Mouse (Mus musculus) cerebellum, postnatal 14 days (tissue): ENCODE results near the gene Rxfp4.

ENCODE experiments used
- DNase-seq, 2 experiments: peaks; one replicate each; pipeline ENCODE4 v3.0.0; 2021; ENCODE audit warnings: mixed read lengths in 2 of 2

The Rxfp4 gene

DNA sequence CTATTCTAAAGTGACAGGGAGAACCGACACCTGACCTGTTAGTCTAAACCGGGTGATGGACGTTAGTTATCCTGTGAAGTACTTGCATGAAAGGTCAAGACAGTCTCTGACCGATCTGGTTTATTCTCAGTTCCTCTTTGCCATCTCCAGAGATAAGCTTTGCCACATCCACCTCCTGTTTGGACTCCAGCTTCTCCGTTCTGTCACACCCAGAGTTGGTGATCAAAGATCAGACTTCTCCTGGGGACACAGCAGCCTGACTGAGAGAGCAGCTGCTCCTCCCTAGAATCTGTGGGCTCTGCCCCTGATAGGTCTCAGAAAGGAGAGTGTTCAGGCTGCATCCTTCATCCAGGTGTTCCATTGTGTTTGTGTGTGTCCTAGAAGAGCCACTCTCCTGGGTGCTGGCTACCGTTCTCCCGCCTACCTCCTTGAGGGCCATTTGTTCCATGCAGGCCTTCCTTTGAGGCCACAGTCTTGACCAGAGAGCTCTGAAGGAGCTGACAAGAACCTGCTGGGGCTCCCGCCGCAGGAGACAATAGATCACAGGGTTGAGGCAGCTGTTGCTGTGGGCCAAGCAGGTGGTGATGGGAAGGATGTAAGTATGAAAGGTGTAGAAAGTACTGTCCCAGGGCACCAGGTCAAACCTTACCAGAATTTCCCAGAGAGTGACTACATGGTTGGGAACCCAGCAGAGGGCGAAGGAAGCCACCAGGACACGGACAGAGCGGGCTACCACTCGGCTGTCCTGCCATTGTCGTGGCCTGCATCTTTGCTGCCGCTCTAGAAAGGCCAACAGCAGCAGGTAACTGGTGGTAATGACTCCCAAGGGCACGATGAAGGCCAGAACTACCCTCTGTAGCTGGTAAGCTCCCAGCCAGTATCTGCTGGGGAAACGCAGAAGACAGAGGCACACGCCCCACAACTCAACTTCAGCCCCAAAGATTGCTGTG lies 998 bp downstream of the Rxfp4 start:
- DNase-seq = no peak

DNA sequence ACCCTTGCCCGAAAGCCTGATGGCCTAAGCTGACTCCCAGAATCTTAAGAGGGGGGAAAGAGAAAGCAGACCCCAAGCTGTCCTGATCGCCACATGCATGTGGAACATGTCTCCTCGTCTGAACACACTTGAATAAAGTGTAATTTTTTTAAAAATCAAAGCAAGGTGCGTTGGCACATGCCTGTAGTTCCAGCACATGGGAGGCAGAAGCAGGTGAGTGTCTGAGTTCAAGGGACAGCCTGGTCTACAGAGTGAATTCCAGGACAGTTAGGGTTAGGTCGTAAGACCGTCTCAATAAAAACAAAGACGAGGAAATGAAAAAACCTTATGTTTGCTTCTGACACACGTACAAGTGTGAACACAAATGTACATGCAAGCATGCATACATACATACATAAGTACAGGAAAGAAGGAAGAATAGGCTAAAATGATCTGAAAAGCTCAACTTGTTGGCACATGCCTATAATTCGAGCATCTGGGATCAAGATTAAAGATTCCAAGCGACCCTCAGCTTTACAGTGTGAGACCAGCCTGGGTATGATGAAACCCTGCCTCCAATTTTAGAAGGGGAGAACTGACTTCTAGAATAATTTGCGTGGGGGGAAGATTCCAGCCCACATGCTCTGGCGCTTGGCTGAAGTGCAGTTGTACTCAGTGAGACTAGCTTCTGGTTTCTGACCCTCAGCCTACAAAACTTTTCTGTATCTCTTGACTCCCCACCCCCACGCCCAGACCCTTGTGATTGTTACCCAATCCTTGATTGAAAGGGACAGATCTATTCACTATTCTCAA lies 2.0 kb downstream of the Rxfp4 start:
- DNase-seq = no peak

GRCm38 (mm10) chr3:88649967-88650366 lies 3.0 kb downstream of the Rxfp4 start:
- no peak for DNase-seq

GRCm38 (mm10) chr3:88649186-88649585 lies 3.8 kb downstream of the Rxfp4 start:
- no peak for DNase-seq

DNA sequence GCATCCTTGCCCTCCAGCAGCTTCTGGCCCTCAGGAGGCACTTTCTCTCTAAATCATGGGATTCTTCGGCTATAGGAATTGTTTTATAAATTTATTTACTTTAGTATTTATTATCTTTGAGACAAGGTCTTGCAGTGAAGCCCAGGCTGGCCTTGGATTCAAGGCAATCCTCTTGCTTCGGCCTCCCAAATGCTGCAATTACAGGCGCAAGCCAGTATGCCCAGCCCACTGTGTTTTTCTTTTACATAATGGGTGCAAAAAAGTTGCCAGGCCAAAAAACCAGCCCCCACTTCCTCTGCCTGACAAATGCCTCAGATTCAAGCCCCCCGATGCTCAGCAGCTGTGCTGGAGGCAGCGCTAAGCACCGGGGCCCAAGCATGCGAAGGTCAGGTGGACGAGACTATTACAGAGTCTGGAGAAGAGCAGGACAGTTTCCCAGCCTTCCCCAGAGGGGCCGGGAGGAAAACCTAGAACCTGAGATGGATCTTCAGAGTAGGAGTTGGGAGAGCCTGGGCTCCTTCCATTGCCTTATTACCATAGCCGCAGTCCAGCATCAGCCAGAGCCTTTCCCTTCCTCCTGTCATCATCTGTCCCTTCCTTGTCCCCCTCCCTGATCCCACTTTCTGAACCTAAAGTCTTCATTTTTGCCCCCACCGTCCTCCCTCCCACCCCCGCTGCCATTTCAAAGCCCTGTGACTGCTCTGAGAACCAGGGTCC lies 4.3 kb downstream of the Rxfp4 start:
- DNase-seq = no peak

DNA sequence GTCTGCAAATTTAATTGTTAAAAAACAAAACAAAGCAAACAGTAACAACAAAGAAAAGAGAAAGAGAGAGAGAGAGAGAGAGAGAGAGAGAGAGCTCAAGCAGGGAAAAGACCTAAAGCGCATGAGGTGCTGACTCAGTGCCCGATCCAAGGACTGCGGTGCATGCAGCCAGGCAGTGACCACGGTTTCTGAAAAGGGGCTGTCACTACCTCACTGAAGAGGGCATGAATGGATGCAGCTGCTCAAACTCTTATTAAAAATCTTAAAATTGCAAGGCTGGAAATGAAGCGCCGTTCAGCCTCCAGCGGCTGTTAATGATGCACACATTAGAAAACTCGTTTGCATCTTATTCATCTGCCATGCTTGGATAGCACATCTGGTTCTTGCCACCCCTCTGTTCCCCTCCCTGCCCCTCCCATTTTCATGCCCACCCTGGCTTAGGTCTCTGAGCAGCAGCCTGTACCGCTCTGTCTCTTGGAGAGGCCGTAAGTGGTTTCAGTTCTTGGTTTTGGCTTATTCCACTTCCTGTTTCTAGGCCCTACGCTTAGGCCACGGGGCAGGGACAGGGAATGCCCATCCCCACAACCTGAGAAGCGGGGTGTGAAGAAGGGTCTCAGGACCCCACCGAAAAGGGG lies 5.0 kb downstream of the Rxfp4 start:
- no peak for DNase-seq

GRCm38 (mm10) chr3:88647076-88647475 lies 5.9 kb downstream of the Rxfp4 start:
- DNase-seq = no peak

DNA sequence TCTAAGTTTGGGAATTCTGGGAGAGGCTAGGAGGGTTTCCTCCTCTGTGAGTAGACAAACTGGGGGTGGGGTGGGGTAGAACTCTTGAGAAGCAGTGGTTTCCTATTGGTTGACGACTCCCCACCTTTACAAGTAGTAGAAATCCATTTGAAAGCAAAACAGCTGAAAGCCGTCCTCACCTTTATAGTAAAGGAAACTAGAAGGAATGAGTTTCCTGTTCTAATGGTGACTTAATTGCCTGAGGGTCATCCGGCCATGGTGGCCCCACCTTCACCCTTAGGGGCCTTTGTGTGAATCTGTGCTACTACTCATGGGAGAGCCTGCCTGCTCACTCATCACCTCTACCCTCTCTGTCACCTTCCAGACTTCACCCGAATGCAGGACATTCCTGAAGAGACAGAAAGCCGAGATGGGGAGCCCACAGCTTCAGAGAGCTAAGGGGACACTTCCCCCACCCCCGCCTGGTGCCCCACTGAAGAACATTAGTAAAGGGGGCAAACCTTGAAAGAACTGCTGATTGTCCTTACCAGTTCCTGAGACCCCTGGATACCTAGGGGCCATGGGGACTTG lies 6.4 kb downstream of the Rxfp4 start:
- no peak for DNase-seq

GRCm38 (mm10) chr3:88645937-88646336 lies 7.0 kb downstream of the Rxfp4 start:
- DNase-seq = no peak

DNA sequence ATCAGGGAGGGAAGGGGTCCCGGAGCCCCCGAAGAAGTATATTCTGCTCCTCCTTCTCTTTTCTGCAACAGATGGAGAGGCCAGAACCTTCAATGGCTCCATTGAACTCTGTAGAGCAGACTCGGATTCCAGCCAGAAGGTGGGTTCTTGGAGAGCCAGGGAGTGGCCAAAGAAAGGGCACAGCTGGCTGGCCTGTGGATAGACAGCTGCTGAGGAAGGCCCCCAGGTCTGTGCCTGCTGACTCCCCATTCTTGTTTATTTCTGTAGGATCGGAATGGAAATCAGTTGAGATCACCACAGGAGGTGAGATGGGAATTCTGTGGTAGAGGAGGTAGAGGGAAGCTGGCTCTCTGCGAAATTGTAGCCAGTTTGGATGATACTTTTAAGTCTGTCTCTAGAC lies 9.9 kb downstream of the Rxfp4 start:
- no peak for DNase-seq

GRCm38 (mm10) chr3:88640676-88641075 lies 12.3 kb downstream of the Rxfp4 start:
- DNase-seq = peak; percentile 78 to 87

- no peak for DNase-seq
Observed at GRCm38 (mm10) chr3:88639239-88639638, 13.7 kb downstream of the Rxfp4 start.

DNA sequence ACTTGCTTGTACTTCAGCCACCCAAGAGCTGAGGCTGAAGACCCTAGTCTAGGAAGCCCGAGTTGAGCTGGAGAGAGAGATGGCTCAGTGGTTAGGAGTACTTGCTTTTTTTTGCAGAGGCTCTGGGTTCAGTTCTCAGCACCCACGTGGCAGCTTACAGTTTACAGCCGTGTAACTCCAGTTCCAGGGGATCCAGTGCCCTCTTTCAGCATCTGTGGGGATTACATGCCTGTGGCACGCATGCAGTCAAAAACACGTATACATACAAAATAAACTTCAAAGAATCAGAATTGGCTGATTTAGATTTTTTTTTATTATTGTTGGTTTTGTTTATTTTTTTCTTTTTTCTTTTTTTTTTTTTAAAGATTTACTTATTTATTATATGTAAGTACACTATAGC lies 15.8 kb downstream of the Rxfp4 start:
- no peak for DNase-seq

DNA sequence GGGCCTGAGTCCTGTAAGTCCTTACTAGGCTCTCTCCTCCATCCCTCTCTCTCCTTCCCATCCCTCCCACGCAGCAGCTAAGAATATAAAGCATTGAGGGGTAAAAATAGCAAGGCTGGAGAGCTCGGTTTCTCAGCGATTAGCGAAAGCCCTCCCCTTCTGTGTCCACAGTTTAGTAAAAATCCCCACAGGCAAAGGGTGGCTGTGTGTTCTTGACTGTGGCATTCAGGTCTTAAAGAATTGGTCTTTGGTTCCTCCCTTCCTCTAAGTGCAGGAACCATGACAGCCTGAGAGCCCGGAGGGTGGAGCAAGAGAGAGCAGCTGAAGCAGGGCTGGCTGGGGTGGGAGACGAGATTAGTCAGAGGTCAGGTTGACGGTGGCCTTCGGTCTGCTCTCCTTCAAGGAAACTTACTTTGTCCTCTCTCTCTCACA lies 16.4 kb downstream of the Rxfp4 start:
- DNase-seq = no peak

- no peak for DNase-seq
Observed at GRCm38 (mm10) chr3:88635506-88636275, 17.3 kb downstream of the Rxfp4 start.

DNA sequence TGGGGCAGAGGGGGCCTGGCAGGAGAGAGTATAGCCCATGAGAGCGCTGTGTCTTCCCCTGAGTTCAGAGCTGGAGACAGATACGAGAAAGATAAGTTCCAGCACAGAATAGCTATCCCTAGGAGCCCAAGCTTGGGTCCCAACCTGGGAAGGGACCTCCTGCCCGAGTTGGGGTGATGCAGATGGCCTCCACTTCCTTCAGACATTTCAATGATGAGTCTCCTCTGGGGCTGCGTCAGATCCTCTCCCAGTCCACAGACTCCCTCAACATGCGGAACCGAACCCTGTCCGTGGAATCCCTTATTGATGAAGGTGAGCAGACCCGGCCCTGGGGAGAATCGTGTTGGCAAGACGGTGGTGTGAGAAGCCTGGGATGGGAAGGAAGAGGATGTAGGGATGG lies 19.9 kb downstream of the Rxfp4 start:
- DNase-seq = no peak

DNA sequence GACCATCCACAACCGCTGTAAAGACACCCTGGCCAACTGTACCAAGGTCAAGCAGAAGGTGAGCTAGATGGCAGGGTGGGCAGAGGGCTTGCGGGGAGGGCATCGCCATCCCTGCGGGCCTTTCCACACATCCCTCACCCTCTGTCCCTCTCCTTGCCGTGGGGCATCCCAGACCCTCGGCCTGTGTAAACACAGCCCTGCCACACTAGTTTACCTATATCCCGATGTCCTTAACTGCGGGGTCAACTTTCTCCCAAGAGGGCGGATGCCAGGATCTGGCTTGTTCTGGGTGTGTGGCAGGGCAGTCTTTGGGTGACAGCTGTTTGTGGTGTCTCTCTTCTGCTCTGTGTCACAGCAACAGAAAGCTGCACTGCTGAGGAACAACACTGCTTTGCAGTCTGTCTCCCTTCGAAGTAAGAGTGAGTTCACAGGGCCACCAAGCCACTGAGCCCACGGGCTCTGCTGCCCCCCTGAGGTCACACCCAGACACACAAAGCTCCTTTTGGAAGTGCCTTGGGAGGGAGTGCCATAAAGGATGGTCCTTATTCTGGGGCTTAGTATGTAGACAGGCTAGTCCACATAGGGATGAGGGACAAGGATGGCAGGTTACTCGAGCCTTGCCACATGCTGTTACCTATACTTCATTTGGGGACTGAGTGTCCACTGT lies 20.9 kb downstream of the Rxfp4 start:
- peak; percentile 51 to 53 for DNase-seq

GRCm38 (mm10) chr3:88630849-88631341 lies 22.0 kb downstream of the Rxfp4 start:
- no peak for DNase-seq

GRCm38 (mm10) chr3:88630018-88630417 lies 22.9 kb downstream of the Rxfp4 start:
- no peak for DNase-seq

DNA sequence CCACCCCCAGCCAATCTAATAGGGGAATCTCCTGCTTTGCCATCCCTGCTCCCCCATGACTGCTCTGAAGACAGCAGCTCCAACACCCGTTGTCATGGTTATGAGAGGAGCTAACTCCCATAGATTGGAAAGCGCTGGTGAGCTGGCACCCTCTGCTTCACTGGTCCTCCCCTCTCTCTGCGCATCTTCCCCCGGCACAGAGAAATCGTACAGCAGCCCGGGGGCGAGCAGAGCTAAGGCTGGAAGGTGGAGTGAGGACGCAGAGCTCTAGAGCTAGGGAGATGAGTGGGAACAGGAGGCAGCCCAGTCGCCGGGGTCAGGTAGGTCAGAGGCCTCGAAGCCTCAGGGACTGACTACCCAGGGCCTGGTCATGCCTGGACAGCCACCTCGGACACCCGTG lies 23.7 kb downstream of the Rxfp4 start:
- peak in 1 of 2 experiments; percentile 16 for DNase-seq

- no peak for DNase-seq
Observed at GRCm38 (mm10) chr3:88628766-88629165, 24.2 kb downstream of the Rxfp4 start.
